Mouse (Mus musculus) erythroblast, embryonic 14.5 days (primary cell): ENCODE measurements at regions not wholly inside any gene's neighbourhood (a gene's known extent, or its start where the extent isn't known, plus 50 kb on each side); places are given as distances from the start of the nearest gene placed in this dataset.

ENCODE experiments used
- H3K27me3 ChIP-seq: 2 replicates; pipeline ENCODE4 v1.6.1; 2012; ENCODE audit warnings: inconsistent platforms; ENCODE audit not compliant: control insufficient read depth
- H3K36me3 ChIP-seq: 2 replicates; pipeline ENCODE4 v1.6.1; 2012; ENCODE audit warnings: mild to moderate bottlenecking, inconsistent platforms; ENCODE audit not compliant: control insufficient read depth
- H3K4me1 ChIP-seq: 2 replicates; pipeline ENCODE4 v1.6.1; 2012; ENCODE audit warnings: inconsistent platforms; ENCODE audit not compliant: control insufficient read depth
- H3K4me3 ChIP-seq: replicated peaks from 2 replicates; pipeline ENCODE3; 2012; ENCODE audit warnings: moderate library complexity, mild to moderate bottlenecking, inconsistent platforms
- H3K9me3 ChIP-seq: 2 replicates; pipeline ENCODE4 v1.6.1; 2012; ENCODE audit warnings: low read length, inconsistent platforms, mixed read lengths; ENCODE audit not compliant: control insufficient read depth
- GATA1 ChIP-seq: IDR thresholded peaks from 2 replicates; pipeline ENCODE4 v1.6.1; 2012; ENCODE audit warnings: low read length, inconsistent platforms, mixed read lengths
- TAL1 ChIP-seq: IDR thresholded peaks from 3 replicates; pipeline ENCODE4 v1.6.1; 2012; ENCODE audit warnings: low read length, inconsistent platforms, mixed read lengths

DNA sequence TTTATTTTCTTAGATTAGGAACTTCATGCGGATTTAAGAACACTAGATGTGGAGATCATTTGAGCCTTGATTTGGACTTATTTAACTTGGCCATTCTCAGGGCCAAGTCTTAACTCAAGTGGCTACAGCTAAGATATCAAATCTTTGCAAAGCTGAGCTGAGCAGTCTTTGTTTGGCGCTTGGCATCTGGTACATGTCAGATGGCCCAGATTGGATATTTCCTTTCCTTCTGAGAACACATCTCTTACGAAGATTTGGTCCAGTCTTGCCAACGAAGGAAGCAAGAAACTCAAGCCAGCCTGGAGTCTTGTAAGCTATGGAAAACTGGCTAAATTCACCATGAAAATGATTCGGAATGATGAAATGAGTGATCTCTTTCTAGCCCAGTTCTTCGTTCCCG, 59.1 kb upstream of the Cdc42ep3 start:
- TF ChIP-seq TAL1 (no peak), GATA1 (no peak)
- no peaks in the 10 kb centered on the region for H3K36me3 ChIP-seq
- H3K4me1 ChIP-seq: no peaks in the 10 kb centered on the region
- H3K9me3 ChIP-seq: no peaks in the 10 kb centered on the region
- no peak overlapping the region for H3K4me3 ChIP-seq
- H3K27me3 ChIP-seq: no peaks in the 10 kb centered on the region

DNA sequence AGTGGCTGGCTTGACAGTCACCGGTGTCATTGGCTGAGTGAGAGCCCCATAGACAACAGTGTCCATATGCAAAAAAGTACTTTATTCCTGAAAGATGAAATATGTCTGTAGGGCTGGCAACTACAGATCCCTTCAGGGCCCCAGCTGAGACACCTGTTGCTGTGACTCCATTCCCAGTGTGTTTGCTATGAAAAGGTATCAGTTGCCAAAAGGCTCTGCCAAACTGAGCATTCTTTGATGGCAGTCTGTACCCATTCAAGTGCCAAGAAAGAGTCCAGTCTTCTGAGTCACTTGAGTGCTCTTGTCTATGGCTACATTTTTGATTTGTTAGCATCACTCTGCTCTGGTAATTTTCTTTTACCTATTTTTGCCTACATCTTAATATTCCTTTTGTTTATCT, 63.1 kb upstream of the Cdc42ep3 start:
- Histone ChIP-seq H3K9me3 (no peaks in the 10 kb centered on the region), H3K36me3 (no peaks in the 10 kb centered on the region), H3K27me3 (no peaks in the 10 kb centered on the region), H3K4me3 (no peak overlapping the region), H3K4me1 (no peaks in the 10 kb centered on the region)
- TF ChIP-seq TAL1 (no peak), GATA1 (no peak)

DNA sequence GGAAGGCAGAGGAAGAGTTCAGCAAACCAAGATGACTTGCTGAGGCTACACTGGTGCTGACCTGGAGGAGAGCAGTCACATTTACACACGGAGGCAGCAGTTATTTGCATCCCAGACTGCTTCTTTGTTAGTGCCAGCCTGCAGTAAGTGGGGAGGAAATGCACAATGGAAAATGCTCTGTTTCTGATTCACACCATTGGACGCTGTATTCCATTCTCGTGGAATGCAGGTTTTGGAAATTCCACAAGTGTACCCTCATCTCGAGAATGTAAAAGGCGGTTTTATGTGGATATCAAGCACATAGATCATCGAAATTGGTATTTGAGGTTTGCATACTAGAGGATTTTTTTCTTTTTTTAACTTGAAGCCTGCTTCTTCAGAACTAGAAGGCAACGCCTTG, 66.7 kb upstream of the Cdc42ep3 start:
- Histone ChIP-seq H3K27me3 (no peaks in the 10 kb centered on the region), H3K36me3 (no peaks in the 10 kb centered on the region), H3K9me3 (no peaks in the 10 kb centered on the region), H3K4me3 (no peak overlapping the region), H3K4me1 (no peaks in the 10 kb centered on the region)
- TF ChIP-seq GATA1: no peak
- no peak for TF ChIP-seq TAL1

DNA sequence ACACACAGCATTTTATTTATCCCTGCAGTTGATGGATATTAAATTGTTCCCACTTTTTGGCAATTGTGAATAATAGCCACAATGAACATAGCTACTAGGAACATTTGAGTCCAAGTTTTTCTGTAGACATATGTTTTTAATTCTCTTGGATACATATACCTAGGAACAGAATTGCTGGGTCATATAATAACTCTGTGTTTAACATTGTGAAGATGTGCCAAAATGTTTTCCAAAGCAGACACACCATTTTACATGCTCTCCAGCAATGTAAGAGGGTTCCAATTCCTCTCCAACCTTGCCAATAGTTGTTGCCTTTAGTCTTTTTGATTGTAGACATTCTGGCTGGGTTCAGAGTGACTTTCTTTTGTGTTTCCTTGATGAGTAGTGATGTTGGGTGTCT, 84.3 kb upstream of the Cdc42ep3 start:
- Histone ChIP-seq H3K4me1 (no peaks in the 10 kb centered on the region), H3K27me3 (no peaks in the 10 kb centered on the region), H3K36me3 (no peaks in the 10 kb centered on the region), H3K4me3 (no peak overlapping the region), H3K9me3 (no peaks in the 10 kb centered on the region)
- TF ChIP-seq GATA1: no peak
- no peak for TF ChIP-seq TAL1

DNA sequence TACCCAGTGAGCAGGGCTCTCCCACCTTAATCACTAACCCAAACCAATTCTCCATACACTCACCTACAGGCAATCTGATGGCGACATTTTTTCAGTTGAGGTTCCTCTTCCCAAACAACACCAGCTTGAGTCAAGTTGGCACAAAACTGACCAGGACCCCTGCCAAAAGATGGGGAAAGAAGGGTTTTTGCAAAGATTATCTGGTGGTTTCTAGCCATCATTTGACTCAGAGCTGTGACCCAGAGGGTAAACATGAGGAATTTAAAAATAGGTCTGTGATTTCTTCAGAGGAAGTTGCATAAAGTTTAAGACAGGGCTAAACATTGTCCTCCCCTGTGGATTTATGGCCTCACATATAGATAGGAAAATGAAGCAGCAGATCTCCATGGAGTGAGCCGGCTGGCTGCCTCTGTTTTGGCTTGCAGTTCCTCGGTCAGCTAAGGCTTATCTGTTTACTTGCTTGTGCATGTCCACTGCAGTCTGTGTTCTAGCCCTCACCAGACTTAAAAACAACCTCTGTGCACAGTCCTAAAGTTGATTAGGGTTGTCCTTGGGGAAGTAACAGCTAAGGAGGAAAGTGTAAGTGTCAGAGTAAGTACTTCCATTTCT, 87.7 kb upstream of the Cdc42ep3 start:
- H3K27me3 ChIP-seq: no peaks in the 10 kb centered on the region
- H3K4me1 ChIP-seq: no peaks in the 10 kb centered on the region
- H3K4me3 ChIP-seq: no peak overlapping the region
- TF ChIP-seq GATA1 (no peak), TAL1 (no peak)
- no peaks in the 10 kb centered on the region for H3K36me3 ChIP-seq
- no peaks in the 10 kb centered on the region for H3K9me3 ChIP-seq

DNA sequence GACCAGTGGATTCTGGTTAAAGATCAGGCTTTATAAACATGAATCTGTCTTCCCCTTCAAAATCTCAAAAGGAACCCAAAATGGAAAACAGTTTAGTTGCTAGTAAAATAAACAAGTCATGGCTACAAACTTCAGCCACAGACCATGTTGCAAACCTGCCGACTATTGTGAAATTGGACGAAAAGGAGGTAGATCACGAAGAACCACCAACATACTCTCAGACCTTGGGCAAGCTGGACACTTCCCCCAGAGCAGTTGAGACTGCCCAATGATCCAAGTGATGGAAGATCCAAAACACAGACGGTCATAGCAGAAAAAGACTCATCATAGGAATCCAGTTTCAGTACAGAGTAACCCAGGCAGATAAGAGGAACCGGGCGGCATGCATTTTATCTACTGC, 92.3 kb upstream of the Cdc42ep3 start:
- Histone ChIP-seq H3K4me1 (no peaks in the 10 kb centered on the region), H3K36me3 (no peaks in the 10 kb centered on the region), H3K27me3 (no peaks in the 10 kb centered on the region), H3K9me3 (no peaks in the 10 kb centered on the region), H3K4me3 (no peak overlapping the region)
- no peak for TF ChIP-seq GATA1

DNA sequence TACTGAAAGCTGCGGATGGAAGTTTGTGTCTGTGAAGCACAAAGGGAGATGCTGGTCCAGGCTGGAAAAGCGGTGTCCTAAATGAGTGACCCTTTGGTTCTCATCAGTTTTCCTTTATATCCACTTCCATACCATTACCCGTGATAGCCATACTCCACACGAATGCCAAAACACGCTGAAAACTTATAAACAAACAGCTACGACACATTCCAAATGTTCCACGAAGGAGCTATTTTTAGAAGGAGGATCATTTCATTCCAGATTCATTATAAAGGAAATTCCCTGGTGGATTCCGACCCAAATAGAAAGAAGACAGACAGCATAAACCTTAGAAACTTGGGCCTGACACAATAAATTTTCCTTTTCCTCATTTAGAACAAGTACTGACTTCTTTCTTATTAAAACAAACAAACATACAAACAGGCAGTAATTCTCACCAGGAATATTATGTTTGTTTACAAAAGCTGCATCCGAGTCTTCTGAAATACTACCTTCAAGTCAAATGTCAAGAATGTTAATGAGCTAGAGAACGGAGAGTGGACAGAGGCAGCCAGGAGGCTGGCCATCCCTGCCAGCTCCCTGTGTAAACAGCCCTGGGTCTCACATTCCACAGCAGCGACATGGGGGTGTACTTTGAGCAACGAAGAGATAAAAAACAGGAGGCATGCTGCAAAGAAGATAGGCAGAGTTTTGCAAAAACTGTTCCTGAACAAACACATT, 96.4 kb upstream of the Cdc42ep3 start:
- Histone ChIP-seq H3K27me3 (no peaks in the 10 kb centered on the region), H3K4me3 (no peak overlapping the region), H3K4me1 (no peaks in the 10 kb centered on the region), H3K36me3 (no peaks in the 10 kb centered on the region), H3K9me3 (no peaks in the 10 kb centered on the region)
- TF ChIP-seq TAL1 (no peak), GATA1 (no peak)

DNA sequence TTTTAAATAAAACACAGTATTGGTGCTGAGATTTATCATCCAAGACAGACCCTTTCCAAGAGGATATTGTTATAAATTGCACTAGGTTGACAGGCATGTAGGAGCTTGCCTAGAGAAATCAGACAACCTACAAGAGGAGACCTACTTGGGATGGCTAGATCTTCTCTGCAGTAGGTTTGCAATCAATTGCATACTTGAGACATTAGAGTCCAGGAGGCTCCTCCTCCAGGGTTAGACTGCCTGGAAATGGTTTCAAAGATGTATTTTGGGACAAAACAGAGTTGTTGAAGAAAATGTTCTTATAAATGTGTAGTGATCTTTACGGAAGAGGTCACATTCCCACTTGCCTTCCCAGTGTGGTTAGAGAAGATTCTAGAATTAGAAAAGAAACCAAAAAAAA, 98.9 kb upstream of the Cdc42ep3 start:
- Histone ChIP-seq H3K4me3 (no peak overlapping the region), H3K36me3 (no peaks in the 10 kb centered on the region)
- no peak for TF ChIP-seq GATA1
- no peak for TF ChIP-seq TAL1

DNA sequence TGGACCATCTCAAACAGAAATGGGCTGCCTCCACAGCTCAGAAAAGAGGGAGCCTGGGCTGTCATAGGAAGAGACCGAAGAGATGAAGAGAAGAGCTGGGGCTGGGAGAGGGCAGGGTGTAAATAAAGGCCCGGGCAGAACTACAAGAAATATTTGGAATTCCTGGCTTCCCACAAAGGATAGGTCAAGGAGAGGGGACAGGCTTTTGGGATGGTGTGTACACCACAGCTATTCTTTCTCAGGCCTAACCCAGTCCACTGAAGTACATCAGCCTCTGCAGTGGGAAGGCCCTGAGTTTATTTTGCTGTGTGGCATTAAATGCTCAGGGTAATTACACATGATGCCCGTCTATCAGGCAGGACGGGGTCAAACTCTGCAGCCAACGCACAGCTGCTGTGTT, 99.6 kb upstream of the Cdc42ep3 start:
- TF ChIP-seq GATA1 (no peak), TAL1 (no peak)
- Histone ChIP-seq H3K9me3 (no peaks in the 10 kb centered on the region), H3K4me1 (no peaks in the 10 kb centered on the region), H3K27me3 (no peaks in the 10 kb centered on the region), H3K4me3 (no peak overlapping the region), H3K36me3 (no peaks in the 10 kb centered on the region)

More for the DNA sequence above, 98.9 kb upstream of the Cdc42ep3 start:
- H3K4me1 ChIP-seq: no peaks in the 10 kb centered on the region
- no peaks in the 10 kb centered on the region for H3K9me3 ChIP-seq
- H3K27me3 ChIP-seq: no peaks in the 10 kb centered on the region
